Mouse (Mus musculus) urinary bladder, postnatal 14 days (tissue): ENCODE results near the gene Ripk3.

Experiments
- DNase-seq: peaks from one replicate; pipeline ENCODE4 v3.0.0; 2021; ENCODE audit warnings: low spot score

The Ripk3 gene

DNA sequence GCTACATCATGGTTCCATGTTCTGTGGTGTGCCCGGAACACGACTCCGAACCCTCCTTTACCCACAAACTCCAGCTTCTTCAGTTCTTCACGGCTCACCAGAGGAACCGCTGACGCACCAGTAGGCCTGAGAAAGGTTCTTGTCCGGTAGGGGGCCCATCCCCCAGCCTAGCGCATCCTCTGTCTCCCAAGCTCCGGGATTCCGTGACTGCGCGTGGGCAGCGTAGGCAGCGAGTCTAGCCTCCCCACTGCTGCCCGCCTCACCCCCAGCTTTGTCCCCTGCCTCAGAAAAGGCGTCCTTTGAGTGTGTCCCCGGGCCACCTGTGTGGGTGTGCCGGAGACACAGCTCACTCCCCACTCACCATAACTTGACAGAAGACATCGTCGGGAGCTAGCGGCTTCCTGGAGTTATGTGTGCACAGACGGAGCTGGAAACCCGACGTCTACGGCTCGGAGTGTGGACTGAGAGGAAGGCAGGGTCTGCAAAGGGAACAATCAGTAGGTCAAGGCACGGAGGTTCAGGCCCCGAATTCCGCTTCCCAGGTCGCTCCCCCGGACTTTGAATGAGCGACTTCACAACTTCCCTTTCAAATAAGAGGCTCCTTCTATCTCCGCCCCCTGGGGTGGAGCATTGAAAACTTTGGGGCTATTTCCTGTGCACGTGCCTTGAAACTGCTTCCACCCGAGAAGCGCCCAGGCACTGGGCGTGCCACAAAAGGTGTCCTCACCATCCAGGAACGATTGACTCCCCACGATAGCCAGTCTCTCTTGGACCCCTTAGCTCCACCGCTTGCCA, at the start of gene Ripk3:
TSS of gene Ripk3 (minus strand) at position 610 of the 795 bp plus-strand sequence.
- DNase-seq: peak; percentile 59

DNA sequence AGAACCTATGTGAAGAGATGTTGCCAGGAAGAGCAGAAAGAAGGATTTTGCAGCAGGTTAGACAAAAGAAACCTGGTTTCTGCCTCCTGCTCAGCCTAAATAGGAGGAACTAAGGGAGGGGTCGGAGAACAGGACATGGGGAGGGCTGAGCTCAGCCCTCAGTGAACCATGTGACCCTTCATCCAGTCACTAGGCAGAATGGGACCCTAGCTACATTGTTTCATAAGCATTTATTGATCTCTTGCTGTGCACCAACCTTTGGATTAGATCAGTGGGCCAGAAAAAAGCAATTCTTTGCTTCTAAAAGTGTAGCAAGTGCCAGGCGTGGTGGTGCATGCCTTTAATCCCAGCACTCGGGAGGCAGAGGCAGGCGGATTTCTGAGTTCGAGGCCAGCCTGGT, 49.6 kb upstream of the Ripk3 start:
- DNase-seq: no peak

DNA sequence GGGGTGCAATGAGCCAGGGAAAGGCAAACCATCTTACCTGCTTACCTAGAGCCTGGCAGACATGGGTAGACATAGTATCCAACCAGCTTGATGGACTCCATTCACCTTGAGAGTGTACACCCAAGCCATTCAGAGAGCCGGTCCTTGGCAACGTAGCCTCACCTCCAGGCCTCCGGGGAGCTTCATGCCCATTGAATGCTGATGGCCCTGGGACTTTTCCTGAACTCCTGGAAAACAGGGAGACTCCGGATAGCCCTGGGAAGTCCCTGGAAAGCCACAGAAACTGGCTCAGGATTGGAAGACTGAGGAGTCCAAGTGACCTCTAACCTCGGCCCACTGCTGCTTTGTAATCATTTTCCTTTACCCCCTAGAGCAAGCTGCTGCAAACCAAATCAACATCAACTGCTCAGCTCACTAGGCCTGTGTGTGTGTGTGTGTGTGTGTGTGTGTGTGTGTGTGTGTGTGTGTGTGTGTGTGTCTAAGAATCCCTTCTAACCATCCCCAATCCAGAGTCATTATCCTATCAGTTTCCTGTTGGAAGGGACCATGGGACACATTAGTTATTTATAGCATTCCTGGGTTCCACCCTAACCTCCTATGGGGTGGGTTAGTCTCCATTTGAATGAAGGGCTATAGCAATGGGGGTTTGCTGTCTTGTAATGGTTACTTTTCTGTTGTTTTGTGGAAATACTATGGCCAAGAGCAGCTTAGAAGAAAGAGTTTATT, 46.3 kb upstream of the Ripk3 start:
- no peak for DNase-seq

DNA sequence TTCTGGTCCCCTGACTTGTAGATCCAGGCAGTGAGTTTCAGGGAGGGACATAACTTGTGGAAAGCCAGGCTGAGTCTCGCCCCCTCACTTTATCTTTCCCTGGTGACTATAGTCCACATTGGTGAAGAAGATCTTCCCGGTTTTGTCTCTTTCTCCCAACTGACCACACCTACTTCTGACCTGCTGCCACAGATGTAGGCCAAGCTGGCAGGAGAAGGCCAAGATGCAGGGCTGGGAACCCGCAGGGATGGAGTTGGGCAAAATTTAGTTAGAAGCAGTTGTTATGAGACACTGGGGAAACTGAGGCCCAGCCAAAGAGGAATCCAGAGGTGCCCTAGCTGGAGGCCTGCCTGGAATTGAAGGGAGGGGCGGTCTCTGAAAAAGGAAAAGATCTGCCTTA, 44.5 kb upstream of the Ripk3 start:
- no peak for DNase-seq

DNA sequence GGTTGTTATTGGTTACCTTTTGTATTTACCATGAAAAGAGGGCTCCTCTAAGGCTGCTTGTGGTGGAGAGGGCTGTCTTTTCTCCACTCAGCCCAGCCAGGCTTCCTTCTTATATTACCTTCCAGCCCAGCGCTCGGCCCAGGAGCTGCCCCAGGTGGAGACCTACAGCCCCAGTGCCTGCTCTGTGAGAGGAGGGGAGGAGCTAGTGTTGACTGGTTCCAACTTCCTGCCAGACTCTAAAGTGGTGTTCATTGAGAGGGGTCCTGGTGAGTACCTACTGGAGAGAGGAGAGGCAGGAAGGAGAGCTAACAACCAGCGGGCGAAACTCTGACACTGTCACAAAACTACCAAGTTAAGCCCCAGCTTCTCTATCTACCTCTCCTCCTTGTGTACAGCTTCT, 41.7 kb upstream of the Ripk3 start:
- no peak for DNase-seq

DNA sequence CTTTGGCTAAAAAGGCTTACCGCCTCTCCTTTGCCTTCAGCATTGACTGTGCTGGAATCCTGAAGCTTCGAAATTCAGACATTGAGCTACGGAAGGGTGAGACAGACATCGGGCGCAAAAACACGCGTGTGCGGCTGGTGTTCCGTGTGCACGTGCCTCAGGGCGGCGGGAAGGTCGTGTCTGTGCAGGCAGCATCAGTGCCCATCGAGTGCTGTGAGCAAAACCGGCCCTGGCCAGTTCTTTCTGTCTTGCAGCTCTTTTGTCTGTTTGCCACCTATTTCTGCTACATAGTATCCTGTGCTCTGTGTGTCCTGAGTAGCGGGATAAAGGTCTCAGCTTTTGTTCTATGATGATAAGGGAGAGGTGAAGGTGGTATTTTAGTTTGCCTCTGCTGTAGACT, 41.2 kb upstream of the Ripk3 start:
- no peak for DNase-seq

DNA sequence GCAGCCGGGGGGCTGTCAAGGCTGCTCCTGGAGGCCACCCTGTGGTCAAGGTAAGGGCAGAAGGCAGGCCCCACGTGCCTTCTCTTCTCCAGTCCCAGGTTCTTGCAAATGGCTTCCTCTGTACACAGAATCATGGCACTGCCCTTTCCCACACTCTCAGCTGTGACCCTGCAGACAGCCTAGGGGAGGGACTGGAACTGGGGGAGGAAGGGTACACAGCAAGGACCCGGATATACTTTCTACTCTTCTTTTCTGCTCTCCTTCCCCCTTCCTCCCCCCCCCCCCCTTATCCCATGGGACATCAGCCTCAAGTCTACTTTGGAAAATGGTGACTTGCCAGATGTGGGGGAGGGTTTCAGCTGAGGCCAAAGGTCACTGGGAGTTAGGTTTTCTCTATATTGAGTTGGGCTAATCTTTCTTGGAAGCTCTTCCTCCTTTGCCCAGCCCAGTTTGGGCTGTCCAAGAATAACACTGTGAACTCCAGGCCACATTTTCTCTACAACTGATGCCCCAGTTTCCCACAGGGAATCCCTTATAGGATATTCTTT, 40.1 kb upstream of the Ripk3 start:
- DNase-seq: no peak

DNA sequence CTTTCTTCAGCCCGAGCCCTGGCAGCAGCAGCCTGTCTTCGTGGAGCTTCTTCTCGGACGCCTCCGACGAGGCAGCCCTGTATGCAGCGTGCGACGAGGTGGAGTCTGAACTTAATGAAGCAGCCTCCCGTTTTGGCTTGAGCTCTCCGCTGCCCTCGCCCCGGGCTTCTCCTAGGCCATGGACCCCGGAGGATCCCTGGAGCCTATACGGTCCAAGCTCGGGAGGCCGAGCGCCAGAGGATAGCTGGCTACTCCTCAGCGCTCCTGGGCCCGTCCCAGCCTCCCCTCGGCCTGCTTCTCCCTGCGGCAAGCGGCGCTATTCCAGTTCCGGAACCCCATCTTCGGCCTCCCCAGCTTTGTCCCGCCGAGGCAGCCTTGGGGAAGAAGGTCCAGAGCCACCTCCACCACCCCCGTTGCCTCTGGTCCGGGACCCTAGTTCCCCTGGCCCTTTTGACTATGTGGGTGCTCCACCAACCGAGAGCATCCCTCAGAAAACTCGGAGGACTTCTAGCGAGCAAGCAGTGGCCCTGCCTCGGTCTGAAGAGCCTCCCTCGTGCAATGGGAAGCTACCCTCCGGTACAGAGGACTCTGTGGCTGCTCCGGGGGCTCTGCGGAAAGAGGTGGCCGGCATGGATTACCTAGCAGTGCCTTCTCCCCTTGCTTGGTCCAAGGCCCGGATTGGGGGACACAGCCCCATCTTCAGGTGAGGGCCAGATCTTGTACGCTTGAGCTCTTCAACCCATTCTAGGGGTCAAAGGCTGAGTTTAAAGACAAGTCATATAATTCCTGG, 38.1 kb upstream of the Ripk3 start:
- peak; percentile 12 for DNase-seq

DNA sequence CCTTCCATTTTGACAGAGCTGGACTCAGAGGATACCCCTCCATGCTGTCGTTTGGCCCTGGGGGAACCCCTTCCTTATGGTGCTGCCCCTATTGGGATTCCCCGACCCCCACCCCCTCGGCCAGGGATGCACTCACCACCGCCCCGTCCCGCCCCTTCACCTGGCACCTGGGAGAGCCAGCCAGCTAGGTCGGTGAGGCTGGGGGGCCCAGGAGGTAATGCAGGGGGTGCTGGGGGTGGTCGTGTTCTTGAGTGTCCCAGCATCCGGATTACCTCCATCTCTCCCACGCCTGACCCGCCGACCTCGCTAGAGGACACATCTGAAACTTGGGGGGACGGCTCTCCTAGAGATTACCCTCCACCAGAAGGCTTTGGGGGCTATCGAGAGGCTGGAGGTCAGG, 37.5 kb upstream of the Ripk3 start:
- DNase-seq: peak; percentile 3

DNA sequence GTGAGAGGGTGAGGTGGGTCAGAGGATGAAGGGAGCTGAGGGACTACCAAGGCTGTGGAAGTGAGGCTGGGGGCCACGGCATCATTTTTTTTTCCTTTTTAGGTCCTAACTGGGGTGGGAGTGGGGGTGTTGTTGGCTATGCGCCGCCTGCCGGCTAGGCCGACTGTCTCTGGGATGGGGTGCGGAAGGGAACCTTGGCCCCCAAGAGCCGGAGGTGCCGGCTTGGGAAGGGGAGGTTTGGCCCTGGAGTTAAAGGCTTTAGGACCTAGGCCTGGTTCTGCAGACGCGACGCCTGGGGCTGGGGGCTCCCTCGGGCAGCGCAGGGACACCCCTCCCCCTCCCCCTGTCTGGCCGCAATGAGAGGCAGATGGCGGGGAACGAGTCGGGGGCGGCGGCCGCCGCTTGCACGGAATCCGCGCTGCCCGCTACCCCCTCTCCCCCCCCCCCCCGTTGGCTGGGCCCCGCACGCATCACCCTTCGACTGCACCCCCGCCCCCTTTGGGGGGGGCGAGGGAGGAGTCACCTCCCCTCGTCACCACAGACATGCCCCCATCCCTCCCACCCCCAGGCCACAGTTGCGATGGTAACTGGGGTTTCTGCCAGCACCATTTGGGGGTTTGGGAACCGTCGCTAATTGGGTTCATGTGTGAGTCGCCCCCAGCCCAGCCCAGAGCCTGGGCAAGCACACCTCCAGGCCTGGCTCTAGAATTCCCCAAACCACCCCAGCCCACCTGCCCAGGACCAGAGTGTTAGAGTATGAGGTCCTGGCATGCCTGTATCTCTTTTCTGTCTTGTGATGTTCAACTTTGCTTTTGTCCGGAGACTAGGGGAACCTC, 36.8 kb upstream of the Ripk3 start:
- peak; percentile 46 for DNase-seq

DNA sequence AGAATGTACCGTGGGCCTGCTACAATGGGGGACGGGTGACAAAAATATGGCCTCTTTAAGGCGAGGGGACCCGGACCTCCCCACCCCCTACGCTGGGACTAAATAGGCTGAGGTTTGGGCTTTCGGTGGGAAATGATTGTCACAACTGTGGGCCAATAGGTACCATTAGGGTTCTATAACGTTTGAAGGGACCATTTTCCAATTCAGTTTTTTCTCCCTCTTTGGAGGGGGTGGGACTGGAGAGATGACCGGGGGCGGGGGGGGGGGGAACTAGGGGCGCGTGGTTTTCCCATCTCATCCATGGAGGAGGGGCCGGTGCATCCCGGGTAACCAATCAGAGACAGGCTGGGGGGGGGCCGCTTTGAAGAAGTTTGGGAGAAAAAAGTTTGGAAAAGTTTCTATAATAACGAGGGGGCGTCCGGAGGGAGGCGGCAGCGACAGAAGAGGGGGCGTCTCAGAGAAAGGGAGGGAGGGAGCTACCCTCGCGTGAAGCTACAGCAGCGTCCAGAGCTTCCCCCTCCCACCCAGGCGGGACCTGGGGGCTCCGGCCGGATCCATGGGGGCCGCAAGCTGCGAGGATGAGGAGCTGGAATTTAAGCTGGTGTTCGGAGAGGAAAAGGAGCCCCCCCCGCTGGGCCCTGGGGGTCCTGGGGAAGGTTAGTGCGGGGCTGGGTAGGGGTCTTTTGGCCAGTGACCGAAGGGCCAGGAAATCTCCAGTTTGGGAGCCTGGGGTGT, 36.0 kb upstream of the Ripk3 start:
- peak; percentile 65 for DNase-seq

DNA sequence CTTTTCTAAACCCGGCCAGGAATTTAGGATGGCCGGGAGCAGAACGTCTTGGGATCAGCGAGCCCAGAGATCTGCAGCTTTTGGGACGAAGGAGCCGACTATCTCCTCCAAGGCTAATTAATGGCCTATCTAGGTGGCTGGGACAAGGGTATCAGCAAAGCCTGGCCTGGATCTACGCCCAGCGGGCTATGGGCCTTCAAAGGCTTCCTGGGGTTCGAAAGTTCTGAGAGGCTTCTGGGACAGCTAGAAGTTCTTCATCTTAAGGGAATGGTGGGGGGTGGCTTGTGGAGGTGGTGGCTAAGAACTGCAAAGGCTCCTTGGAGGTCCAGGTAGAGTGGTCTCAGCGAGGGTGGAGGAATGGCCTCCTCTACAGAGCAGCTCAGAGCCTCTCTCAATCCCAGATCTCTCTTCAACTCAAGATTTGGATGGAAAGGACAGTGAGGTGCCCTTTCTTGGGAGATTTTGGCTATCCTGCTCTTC, 35.4 kb upstream of the Ripk3 start:
- peak; percentile 61 for DNase-seq

DNA sequence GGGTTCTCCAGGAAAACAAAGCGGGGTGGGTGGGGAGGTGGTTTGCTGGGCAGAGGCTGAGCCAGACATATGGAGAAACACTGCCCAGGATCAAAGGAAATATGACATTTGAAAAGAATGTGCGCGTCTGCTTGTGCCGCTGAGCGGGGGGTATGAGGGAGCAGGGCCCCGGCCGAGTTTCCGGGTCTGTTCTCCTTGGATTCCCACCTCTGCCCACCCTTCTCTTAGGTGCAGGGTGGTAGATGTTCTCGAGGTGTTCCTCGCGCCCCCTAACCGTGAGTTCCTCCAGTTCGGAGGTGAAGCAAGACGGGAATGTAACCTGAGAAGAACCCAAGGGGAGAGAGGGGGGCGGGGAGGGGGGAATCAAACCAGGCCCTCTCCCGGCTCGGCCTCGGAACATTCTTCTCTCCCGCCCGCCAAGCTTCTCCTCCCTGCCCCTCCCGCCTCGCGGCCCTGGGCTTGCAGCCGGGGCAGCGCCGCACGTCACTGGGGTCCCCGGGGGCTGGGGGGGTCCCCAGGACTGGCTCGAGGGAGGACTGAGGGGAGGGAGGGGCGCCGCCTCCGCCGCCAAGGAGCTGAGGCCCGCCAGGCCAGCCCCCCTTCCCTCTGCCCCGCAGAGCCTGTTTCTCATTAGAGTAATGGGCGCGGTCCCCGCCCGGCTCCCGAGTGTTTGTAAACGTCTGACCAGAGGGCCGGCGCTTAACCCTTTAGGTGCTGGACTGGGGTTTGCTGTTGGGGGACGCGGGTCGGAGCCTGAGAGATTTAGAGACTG, 34.5 kb upstream of the Ripk3 start, which contains the start of gene Nfatc4:
TSS of gene Nfatc4 (plus strand) at position 154 of the 772 bp plus-strand sequence.
- DNase-seq: peak; percentile 88

DNA sequence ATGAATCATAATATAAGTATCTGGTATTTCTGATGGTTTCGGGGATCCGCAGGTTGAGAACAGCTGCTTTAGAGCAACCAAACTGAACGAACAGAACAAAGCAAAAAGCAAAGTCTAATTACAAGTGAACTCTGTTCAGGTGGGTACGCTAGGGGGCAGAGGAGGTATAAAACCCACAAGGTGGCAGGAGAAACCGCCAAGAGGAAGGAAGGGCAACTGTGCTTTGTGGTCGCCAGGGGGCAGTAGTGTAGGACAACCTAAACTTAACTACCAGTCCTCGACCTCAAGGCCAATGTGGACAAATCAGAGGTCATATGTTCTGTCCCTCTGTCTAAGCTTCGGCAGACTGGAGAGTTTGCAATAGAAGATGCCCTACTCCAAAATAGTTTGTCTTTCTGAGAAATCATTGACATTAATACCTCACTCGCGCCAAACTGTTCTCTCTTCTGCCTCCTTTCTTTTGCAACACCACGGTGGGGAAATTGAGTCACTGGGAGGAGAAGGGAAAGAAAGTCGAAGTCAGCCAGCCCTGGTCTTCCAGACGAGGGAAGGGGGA, 33.8 kb upstream of the Ripk3 start:
- DNase-seq: peak; percentile 82

DNA sequence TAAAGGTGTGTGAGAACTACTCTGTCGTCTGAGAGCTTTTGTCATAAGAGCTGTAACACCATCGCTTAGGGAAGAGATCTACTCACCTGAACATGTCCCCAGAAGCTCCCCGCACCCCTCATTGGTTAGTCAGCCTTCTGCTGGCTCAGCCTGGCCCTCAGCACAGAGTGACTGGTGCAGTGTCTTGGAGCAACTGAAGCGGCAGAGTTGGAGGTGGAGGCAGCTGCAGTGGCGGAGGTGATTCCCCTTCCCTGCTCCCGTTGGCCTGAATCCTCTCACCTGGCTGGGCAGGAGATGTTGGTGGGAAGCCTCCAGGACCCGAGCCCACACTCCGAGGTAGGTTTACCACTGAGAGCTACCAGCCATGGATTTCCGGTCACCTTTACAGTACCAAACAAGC, 31.9 kb upstream of the Ripk3 start:
- peak; percentile 2 for DNase-seq

DNA sequence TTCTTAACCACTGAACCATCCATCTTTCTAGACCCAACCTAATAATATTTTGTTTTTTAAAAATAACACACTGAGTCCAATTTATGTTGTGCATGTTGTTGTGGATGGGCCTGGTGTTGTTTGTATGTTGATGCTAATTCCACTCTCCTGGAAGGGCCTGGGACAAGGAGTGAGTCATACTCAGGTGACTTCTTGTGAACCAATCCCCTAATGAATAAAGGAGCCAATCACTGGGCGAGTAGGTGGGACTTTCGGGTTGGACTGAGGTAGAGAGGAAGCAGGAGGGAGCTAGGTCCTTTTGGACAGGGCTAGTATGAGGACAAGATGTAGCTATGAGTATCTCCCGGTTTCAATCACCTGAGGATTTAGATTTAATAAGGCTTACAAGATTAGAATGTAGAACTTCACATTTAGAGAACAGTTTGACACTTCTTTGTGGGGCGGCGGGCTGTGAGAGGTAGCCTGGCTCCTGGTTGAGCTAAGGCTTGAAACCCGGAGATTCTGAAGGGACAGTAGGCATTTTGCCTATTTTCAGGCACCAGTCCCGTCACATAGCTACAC, 31.3 kb upstream of the Ripk3 start:
- DNase-seq: peak; percentile 2

DNA sequence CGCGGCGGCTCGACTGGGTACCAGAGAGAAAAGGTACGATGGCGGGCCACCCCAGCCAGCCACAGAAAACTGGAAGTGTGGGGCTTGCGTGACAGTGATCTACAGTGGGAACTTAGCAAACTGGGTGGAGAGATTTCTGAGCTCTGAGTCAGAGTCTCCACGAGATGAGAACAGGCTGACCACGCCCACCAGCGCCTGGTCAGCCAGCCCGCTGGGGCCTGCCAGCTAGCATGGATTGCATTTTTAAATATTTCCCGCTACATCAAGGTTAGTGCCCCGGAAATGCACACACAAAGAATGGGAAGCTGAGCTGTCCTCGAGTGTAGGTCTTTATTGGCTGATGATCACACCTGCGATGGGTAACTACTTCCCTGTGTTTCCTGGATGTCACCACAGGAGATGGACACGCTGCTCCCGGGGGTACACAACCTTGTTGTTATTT, 26.7 kb upstream of the Ripk3 start:
- DNase-seq: peak; percentile 88

DNA sequence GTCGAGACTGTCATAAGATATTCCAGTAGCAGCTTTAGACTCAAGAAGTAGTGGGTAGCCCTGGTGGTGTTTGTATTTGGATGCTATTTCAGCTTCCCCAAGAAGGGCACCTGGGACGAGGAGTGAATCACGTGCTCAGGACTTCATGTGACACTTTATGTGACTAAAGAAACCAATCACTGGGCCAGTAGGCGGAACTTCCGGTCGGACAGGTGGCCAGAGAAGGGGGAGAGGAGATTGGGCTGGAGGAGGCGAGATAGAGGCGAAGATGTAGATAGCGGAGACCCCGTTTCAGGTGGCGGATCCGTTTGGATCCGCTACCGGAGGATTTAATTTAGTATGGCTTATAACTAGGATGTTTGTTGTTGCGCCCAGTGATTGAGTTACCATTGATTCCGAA, 26.2 kb upstream of the Ripk3 start:
- DNase-seq: peak; percentile 87
